Mouse (Mus musculus): ENCODE measurements around the gene Foxq1. TPM values are rescaled to one million over a fixed set of nuclear protein-coding genes. Genes with fewer than 3 reads are reported as not detected.

Gene Foxq1
- polyA plus RNA-seq, 1 experiment from 2014 or later = 1.2 TPM

- 92% methylated on average over 5 of the region's 5 CpGs for WGBS
- H3K4me1 ChIP-seq (ENCODE audit: control insufficient read depth, insufficient read depth, low read depth, low read length) = no peaks in the 10 kb centered on the region
- no peaks in the 10 kb centered on the region for H3K27me3 ChIP-seq (replicated peaks; ENCODE audit: control insufficient read depth, insufficient read depth, low read length)
- H3K9me3 ChIP-seq (ENCODE audit: control insufficient read depth, low read length) = no peaks in the 10 kb centered on the region
- no peak for ATAC-seq
- H3K9ac ChIP-seq (ENCODE audit: low read depth, low read length) = no peak overlapping the region
- H3K4me3 ChIP-seq (ENCODE audit: low read length) = no peak overlapping the region
- no peak overlapping the region for H3K4me2 ChIP-seq (ENCODE audit: low read length)
- no peaks in the 10 kb centered on the region for H3K36me3 ChIP-seq (ENCODE audit: control insufficient read depth, insufficient read depth, low read length)
- no peak overlapping the region for H3K27ac ChIP-seq (ENCODE audit: low read depth, low read length)
Measured at GRCm38 (mm10) chr13:31543021-31543420, 12.9 kb upstream of the Foxq1 start.

- Histone ChIP-seq H3K4me3 (ENCODE audit: low read length) (no peak overlapping the region), H3K36me3 (ENCODE audit: control insufficient read depth, insufficient read depth, low read length) (no peaks in the 10 kb centered on the region), H3K27me3 (replicated peaks; ENCODE audit: control insufficient read depth, insufficient read depth, low read length) (no peaks in the 10 kb centered on the region), H3K4me2 (ENCODE audit: low read length) (no peak overlapping the region), H3K4me1 (ENCODE audit: control insufficient read depth, insufficient read depth, low read depth, low read length) (no peaks in the 10 kb centered on the region), H3K9ac (ENCODE audit: low read depth, low read length) (no peak overlapping the region), H3K27ac (ENCODE audit: low read depth, low read length) (no peak overlapping the region), H3K9me3 (ENCODE audit: control insufficient read depth, low read length) (no peaks in the 10 kb centered on the region)
- 77% methylated on average over 2 of the region's 2 CpGs for WGBS
- no peak for ATAC-seq
Measured at GRCm38 (mm10) chr13:31546784-31547183, 9.2 kb upstream of the Foxq1 start.

- no peak for ATAC-seq
- no peak overlapping the region for H3K4me3 ChIP-seq (ENCODE audit: low read length)
- no peaks in the 10 kb centered on the region for H3K9me3 ChIP-seq (ENCODE audit: control insufficient read depth, low read length)
- no peak overlapping the region for H3K27ac ChIP-seq (ENCODE audit: low read depth, low read length)
- no peaks in the 10 kb centered on the region for H3K36me3 ChIP-seq (ENCODE audit: control insufficient read depth, insufficient read depth, low read length)
- no peak overlapping the region for H3K4me2 ChIP-seq (ENCODE audit: low read length)
- no peak overlapping the region for H3K9ac ChIP-seq (ENCODE audit: low read depth, low read length)
- no peaks in the 10 kb centered on the region for H3K4me1 ChIP-seq (ENCODE audit: control insufficient read depth, insufficient read depth, low read depth, low read length)
- H3K27me3 ChIP-seq (replicated peaks; ENCODE audit: control insufficient read depth, insufficient read depth, low read length) = no peaks in the 10 kb centered on the region
- 92% methylated on average over 3 of the region's 3 CpGs for WGBS
Measured at GRCm38 (mm10) chr13:31547204-31547603, 8.7 kb upstream of the Foxq1 start.

GRCm38 (mm10) chr13:31547610-31548009, 8.3 kb upstream of the Foxq1 start:
- Histone ChIP-seq H3K4me3 (ENCODE audit: low read length) (no peak overlapping the region), H3K4me2 (ENCODE audit: low read length) (no peak overlapping the region)
- ATAC-seq = no peak

GRCm38 (mm10) chr13:31556964-31557767, 1.2 kb downstream of the Foxq1 start:
- H3K4me3 ChIP-seq (ENCODE audit: low read length) = peak overlapping the region; percentile 61
- no peaks in the 10 kb centered on the region for H3K9me3 ChIP-seq (ENCODE audit: control insufficient read depth, low read length)
- no peak overlapping the region for H3K9ac ChIP-seq (ENCODE audit: low read depth, low read length)
- H3K36me3 ChIP-seq (ENCODE audit: control insufficient read depth, insufficient read depth, low read length) = no peaks in the 10 kb centered on the region
- peak overlapping the region; percentile 100 for H3K4me2 ChIP-seq (ENCODE audit: low read length)
- ATAC-seq = no peak
- H3K4me1 ChIP-seq (ENCODE audit: control insufficient read depth, insufficient read depth, low read depth, low read length) = peaks cover 27% of the 10 kb centered on the region
- H3K27ac ChIP-seq (ENCODE audit: low read depth, low read length) = no peak overlapping the region
- 9% methylated on average over 24 of the region's 24 CpGs for WGBS
- peaks cover 65% of the 10 kb centered on the region for H3K27me3 ChIP-seq (replicated peaks; ENCODE audit: control insufficient read depth, insufficient read depth, low read length)

More at GRCm38 (mm10) chr13:31547610-31548009, 8.3 kb upstream of the Foxq1 start:
- no peak overlapping the region for H3K9ac ChIP-seq (ENCODE audit: low read depth, low read length)
- 89% methylated on average over 9 of the region's 9 CpGs for WGBS
- no peak overlapping the region for H3K27ac ChIP-seq (ENCODE audit: low read depth, low read length)
- H3K27me3 ChIP-seq (replicated peaks; ENCODE audit: control insufficient read depth, insufficient read depth, low read length) = no peaks in the 10 kb centered on the region
- H3K4me1 ChIP-seq (ENCODE audit: control insufficient read depth, insufficient read depth, low read depth, low read length) = no peaks in the 10 kb centered on the region
- H3K36me3 ChIP-seq (ENCODE audit: control insufficient read depth, insufficient read depth, low read length) = no peaks in the 10 kb centered on the region
- no peaks in the 10 kb centered on the region for H3K9me3 ChIP-seq (ENCODE audit: control insufficient read depth, low read length)

GRCm38 (mm10) chr13:31557768-31558520, 2.0 kb downstream of the Foxq1 start:
- Histone ChIP-seq H3K27ac (ENCODE audit: low read depth, low read length) (no peak overlapping the region), H3K4me1 (ENCODE audit: control insufficient read depth, insufficient read depth, low read depth, low read length) (peaks cover 27% of the 10 kb centered on the region), H3K9ac (ENCODE audit: low read depth, low read length) (peak overlapping the region; percentile 59), H3K27me3 (replicated peaks; ENCODE audit: control insufficient read depth, insufficient read depth, low read length) (peaks cover 70% of the 10 kb centered on the region), H3K4me2 (ENCODE audit: low read length) (peak overlapping the region; percentile 100), H3K9me3 (ENCODE audit: control insufficient read depth, low read length) (no peaks in the 10 kb centered on the region), H3K36me3 (ENCODE audit: control insufficient read depth, insufficient read depth, low read length) (no peaks in the 10 kb centered on the region), H3K4me3 (ENCODE audit: low read length) (peak overlapping the region; percentile 61)
- WGBS = under 1% methylated on average over 73 of the region's 73 CpGs
- peak; percentile 31 for ATAC-seq

GRCm38 (mm10) chr13:31558521-31559418, 2.8 kb downstream of the Foxq1 start, which contains the start of gene A530084C06Rik:
Gene A530084C06Rik, minus strand, starts transcription at chr13:31559333.
- WGBS = under 1% methylated on average over 69 of the region's 88 CpGs
- no peaks in the 10 kb centered on the region for H3K9me3 ChIP-seq (ENCODE audit: control insufficient read depth, low read length)
- peaks cover 27% of the 10 kb centered on the region for H3K4me1 ChIP-seq (ENCODE audit: control insufficient read depth, insufficient read depth, low read depth, low read length)
- H3K4me2 ChIP-seq (ENCODE audit: low read length) = peak within 1 kb of the TSS; percentile 100
- peak within 1 kb of the TSS; percentile 61 for H3K4me3 ChIP-seq (ENCODE audit: low read length)
- H3K36me3 ChIP-seq (ENCODE audit: control insufficient read depth, insufficient read depth, low read length) = no peaks in the 10 kb centered on the region
- ATAC-seq = peak; percentile 72
- H3K9ac ChIP-seq (ENCODE audit: low read depth, low read length) = peak within 1 kb of the TSS; percentile 59
- peaks cover 73% of the 10 kb centered on the region for H3K27me3 ChIP-seq (replicated peaks; ENCODE audit: control insufficient read depth, insufficient read depth, low read length)
- H3K27ac ChIP-seq (ENCODE audit: low read depth, low read length) = 0 out of 2 replicates have a peak within 1 kb of the TSS, but pooled peaks have one; percentile 23

GRCm38 (mm10) chr13:31559419-31560144, 3.6 kb downstream of the Foxq1 start:
- Histone ChIP-seq H3K36me3 (ENCODE audit: control insufficient read depth, insufficient read depth, low read length) (no peaks in the 10 kb centered on the region), H3K27me3 (replicated peaks; ENCODE audit: control insufficient read depth, insufficient read depth, low read length) (peaks cover 69% of the 10 kb centered on the region), H3K4me1 (ENCODE audit: control insufficient read depth, insufficient read depth, low read depth, low read length) (peaks cover 27% of the 10 kb centered on the region), H3K27ac (ENCODE audit: low read depth, low read length) (no peak overlapping the region), H3K9me3 (ENCODE audit: control insufficient read depth, low read length) (no peaks in the 10 kb centered on the region), H3K4me3 (ENCODE audit: low read length) (peak overlapping the region; percentile 61), H3K4me2 (ENCODE audit: low read length) (peak overlapping the region; percentile 100), H3K9ac (ENCODE audit: low read depth, low read length) (peak overlapping the region; percentile 35)
- under 1% methylated on average over 77 of the region's 92 CpGs for WGBS
- ATAC-seq = peak; percentile 70
